Mouse (Mus musculus): ENCODE data around the gene Dlg2. TPM values are rescaled to one million over a fixed set of nuclear protein-coding genes. Genes with fewer than 3 reads are reported as not detected.
"Not testable (repeated sequence)": the region's sequence is repeated elsewhere in the genome, so short reads cannot be mapped to it uniquely, and the experiment has no call there.

Dlg2 gene
- polyA plus RNA-seq, 1 experiment from 2014 or later = 6.3 TPM

DNA sequence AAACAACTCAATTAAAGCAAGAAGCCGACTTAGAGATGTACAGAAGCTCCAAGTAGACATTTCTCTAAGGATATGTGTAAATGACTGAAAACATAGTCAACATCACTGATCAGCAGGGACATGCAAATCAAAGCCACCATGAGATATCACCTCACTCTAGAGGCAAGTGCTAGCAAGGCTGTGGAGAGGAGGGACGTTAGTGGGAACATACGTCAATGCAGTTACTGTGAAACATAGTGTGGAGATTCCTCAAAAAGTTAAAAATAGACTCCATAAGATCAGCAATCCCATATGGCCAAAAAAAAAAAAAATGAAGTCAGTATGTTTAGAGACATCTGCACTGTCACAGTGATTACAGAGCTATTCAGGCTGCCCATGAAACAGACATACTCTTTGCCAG lies 349.2 kb downstream of the Dlg2 start:
- H3K4me3 ChIP-seq (ENCODE audit: low read depth, low read length) = no peak overlapping the region
- H3K36me3 ChIP-seq (ENCODE audit: control insufficient read depth, insufficient read depth, low read length) = no peaks in the 10 kb centered on the region
- H3K4me2 ChIP-seq (ENCODE audit: low read length) = no peak overlapping the region
- H3K4me1 ChIP-seq (replicated peaks; ENCODE audit: control insufficient read depth, insufficient read depth, low read length) = no peaks in the 10 kb centered on the region
- H3K9ac ChIP-seq (ENCODE audit: low read length) = no peak overlapping the region
- no peaks in the 10 kb centered on the region for H3K27me3 ChIP-seq (replicated peaks; ENCODE audit: control insufficient read depth, insufficient read depth, low read length)
- H3K27ac ChIP-seq (ENCODE audit: low read depth) = no peak overlapping the region
- no peaks in the 10 kb centered on the region for H3K9me3 ChIP-seq (ENCODE audit: control insufficient read depth, low read length)
- DNase-seq (ENCODE audit: low spot score) = no peak
- no peak for ATAC-seq (replicated peaks; ENCODE audit: low FRiP score, low TSS enrichment, low read depth)
- WGBS = 88% methylated on average over 3 of the region's 3 CpGs

DNA sequence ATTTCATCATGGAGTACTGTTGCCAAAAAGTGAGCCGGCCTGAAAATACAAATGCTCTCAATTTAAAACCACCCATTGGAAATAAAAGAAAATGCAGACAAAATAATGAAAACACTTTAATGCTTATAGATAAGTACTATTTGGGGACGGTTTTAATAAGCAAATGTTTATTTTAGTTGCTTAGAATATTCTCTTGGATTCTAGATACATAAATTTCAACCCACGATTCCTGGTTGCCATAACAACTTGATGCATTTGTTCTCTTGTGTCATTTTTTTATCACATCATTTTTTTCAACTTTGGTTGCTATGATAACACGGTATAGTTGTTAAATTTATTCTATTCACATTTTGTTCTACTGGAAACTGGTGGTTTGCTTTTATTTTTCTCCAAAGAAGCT lies 364.8 kb downstream of the Dlg2 start:
- Histone ChIP-seq H3K36me3 (ENCODE audit: control insufficient read depth, insufficient read depth, low read length) (no peaks in the 10 kb centered on the region), H3K4me1 (replicated peaks; ENCODE audit: control insufficient read depth, insufficient read depth, low read length) (no peaks in the 10 kb centered on the region), H3K27me3 (replicated peaks; ENCODE audit: control insufficient read depth, insufficient read depth, low read length) (no peaks in the 10 kb centered on the region), H3K4me3 (ENCODE audit: low read depth, low read length) (no peak overlapping the region), H3K9ac (ENCODE audit: low read length) (no peak overlapping the region), H3K9me3 (ENCODE audit: control insufficient read depth, low read length) (no peaks in the 10 kb centered on the region), H3K4me2 (ENCODE audit: low read length) (no peak overlapping the region), H3K27ac (ENCODE audit: low read depth) (no peak overlapping the region)
- WGBS = 67% methylated on average over 4 of the region's 4 CpGs
- ATAC-seq (replicated peaks; ENCODE audit: low FRiP score, low TSS enrichment, low read depth) (no peak), DNase-seq (ENCODE audit: low spot score) (no peak)

DNA sequence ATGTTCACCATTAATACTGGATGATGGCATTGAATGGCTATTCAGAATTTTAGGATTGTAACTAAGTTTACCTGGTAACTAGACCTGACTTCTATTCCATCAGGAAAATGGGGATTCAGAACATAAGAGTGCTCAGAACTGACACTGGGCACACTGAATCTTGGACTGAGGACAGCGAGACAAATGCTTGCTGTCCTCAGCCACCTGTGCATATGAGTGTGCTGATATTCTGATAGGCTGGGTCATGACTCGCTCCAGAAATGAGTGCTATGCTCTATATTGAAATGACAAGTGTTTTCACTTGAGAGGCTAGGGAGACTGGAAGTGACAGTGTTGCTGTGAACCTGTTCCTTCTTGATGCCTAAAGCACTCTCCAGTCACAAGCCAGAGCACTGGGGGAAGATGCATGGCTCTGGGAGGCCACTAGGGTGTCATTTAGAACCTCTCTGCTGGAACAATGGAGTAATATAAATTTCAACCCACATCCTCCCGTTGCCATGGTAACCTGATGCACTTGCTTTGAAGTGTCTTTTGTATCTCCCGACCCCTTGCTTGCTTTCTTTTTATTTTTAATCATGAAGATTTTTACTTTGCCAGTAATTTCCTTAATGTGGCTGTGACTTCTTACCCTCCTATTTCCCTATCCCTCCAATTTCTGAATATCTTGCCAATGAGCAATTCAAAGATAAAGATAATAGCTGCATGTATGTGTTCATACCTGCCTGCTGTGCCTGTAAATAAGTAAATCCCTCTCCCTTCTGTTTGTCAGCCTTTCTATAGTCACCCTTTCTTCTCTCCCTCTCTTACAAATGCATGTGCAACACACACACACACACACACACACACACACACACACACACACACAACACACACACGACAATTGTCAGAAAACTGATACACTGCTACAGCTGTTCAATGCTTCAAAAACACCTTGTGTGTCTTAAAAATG lies 367.1 kb downstream of the Dlg2 start:
- no peak for DNase-seq (ENCODE audit: low spot score)
- H3K4me3 ChIP-seq (ENCODE audit: low read depth, low read length) = no peak overlapping the region
- no peak overlapping the region for H3K27ac ChIP-seq (ENCODE audit: low read depth)

DNA sequence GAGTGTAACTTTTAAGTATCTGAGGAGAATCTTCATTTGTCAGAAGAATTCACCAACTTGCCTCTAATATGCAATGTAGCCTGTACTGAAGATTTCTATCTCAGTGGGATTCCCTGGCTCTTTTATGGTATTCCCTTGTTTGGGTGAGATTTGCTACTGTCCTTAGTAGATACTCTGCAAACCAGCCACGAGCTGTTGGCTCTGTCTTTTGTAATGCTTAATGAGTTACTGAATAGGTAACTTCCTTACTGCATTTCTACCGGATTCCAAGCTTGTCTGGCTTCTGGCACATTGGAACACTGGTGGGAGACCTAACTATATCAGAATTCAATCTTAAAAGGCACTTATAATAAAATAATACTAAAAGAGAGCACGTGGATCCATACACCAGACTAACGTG lies 400.3 kb downstream of the Dlg2 start:
- not testable (repeated sequence) for ATAC-seq (replicated peaks; ENCODE audit: low FRiP score, low TSS enrichment, low read depth); H3K4me1 ChIP-seq (replicated peaks; ENCODE audit: control insufficient read depth, insufficient read depth, low read length); H3K27ac ChIP-seq (ENCODE audit: low read depth); DNase-seq (ENCODE audit: low spot score); H3K4me3 ChIP-seq (ENCODE audit: low read depth, low read length); H3K9me3 ChIP-seq (ENCODE audit: control insufficient read depth, low read length); H3K4me2 ChIP-seq (ENCODE audit: low read length); H3K27me3 ChIP-seq (replicated peaks; ENCODE audit: control insufficient read depth, insufficient read depth, low read length); H3K36me3 ChIP-seq (ENCODE audit: control insufficient read depth, insufficient read depth, low read length); H3K9ac ChIP-seq (ENCODE audit: low read length)
- WGBS = 58% methylated on average over 4 of the region's 4 CpGs

More for the DNA sequence above, 367.1 kb downstream of the Dlg2 start:
- Histone ChIP-seq H3K4me2 (ENCODE audit: low read length) (no peak overlapping the region), H3K9me3 (ENCODE audit: control insufficient read depth, low read length) (no peaks in the 10 kb centered on the region), H3K36me3 (ENCODE audit: control insufficient read depth, insufficient read depth, low read length) (no peaks in the 10 kb centered on the region), H3K4me1 (replicated peaks; ENCODE audit: control insufficient read depth, insufficient read depth, low read length) (no peaks in the 10 kb centered on the region), H3K9ac (ENCODE audit: low read length) (no peak overlapping the region), H3K27me3 (replicated peaks; ENCODE audit: control insufficient read depth, insufficient read depth, low read length) (no peaks in the 10 kb centered on the region)
- 69% methylated on average over 5 of the region's 5 CpGs for WGBS
- ATAC-seq (replicated peaks; ENCODE audit: low FRiP score, low TSS enrichment, low read depth) = no peak

DNA sequence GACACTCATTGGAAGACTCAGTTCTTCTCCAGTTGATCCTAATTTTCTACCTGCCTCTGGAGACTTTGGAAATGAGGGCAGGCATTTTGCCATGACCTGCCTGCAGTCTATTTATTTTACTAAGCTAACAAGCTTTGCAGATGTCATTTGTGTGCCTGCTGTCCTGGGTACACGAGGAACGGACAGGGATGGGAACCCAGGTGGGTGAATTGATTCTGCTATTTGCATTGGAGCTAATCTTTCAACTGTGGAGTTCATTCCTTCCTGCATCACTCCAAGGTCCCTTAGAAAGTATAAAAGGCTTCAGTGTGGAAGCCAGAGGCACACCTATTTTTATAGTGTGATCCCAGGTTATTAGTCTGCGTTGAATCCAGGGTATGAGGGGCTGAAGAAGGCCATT lies 406.3 kb downstream of the Dlg2 start:
- H3K27ac ChIP-seq (ENCODE audit: low read depth) = no peak overlapping the region
- DNase-seq (ENCODE audit: low spot score) = no peak
- no peaks in the 10 kb centered on the region for H3K27me3 ChIP-seq (replicated peaks; ENCODE audit: control insufficient read depth, insufficient read depth, low read length)
- no peak overlapping the region for H3K4me3 ChIP-seq (ENCODE audit: low read depth, low read length)
- WGBS = 47% methylated on average over 3 of the region's 3 CpGs
- H3K36me3 ChIP-seq (ENCODE audit: control insufficient read depth, insufficient read depth, low read length) = no peaks in the 10 kb centered on the region
- H3K4me2 ChIP-seq (ENCODE audit: low read length) = no peak overlapping the region
- H3K9ac ChIP-seq (ENCODE audit: low read length) = no peak overlapping the region
- no peaks in the 10 kb centered on the region for H3K9me3 ChIP-seq (ENCODE audit: control insufficient read depth, low read length)
- no peak for ATAC-seq (replicated peaks; ENCODE audit: low FRiP score, low TSS enrichment, low read depth)
- H3K4me1 ChIP-seq (replicated peaks; ENCODE audit: control insufficient read depth, insufficient read depth, low read length) = no peaks in the 10 kb centered on the region

DNA sequence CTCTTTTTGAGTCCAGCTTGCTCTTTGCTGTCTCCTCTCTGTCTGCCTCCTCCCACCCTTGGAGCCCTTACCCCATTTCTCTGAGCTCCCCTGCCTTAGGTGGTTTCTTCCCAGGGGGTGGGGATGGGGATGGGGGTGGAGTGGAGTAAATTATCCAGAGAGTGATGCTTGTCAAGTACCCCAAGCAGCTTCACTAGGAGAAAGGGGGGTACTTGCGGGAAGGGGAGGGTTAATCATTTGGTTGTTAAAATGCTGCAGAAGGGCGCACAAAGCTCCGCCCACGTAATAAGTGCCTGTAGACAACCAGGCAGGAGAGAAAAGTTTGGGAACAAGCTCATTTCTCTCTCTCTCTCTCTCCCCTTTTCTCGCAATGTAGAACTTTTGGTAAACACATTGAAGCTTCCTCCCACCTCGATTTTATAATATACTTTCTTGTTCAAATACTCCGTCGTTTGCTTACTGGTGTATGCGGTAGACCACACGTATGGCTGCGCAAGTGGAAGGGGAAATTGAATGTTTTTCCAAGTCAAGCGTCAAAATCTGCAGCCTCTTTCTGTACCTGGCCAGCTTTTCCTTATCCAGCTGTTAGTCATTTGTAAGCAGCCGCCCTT lies 410.0 kb downstream of the Dlg2 start:
- Histone ChIP-seq H3K4me3 (ENCODE audit: low read depth, low read length) (peak overlapping the region; percentile 31), H3K9ac (ENCODE audit: low read length) (no peak overlapping the region; the same call in 1 of the 2 replicates), H3K9me3 (ENCODE audit: control insufficient read depth, low read length) (no peaks in the 10 kb centered on the region), H3K27ac (ENCODE audit: low read depth) (no peak overlapping the region), H3K27me3 (replicated peaks; ENCODE audit: control insufficient read depth, insufficient read depth, low read length) (no peaks in the 10 kb centered on the region), H3K4me1 (replicated peaks; ENCODE audit: control insufficient read depth, insufficient read depth, low read length) (no peaks in the 10 kb centered on the region), H3K36me3 (ENCODE audit: control insufficient read depth, insufficient read depth, low read length) (no peaks in the 10 kb centered on the region), H3K4me2 (ENCODE audit: low read length) (peak overlapping the region; percentile 81)
- 2% methylated on average over 13 of the region's 13 CpGs for WGBS
- ATAC-seq (replicated peaks; ENCODE audit: low FRiP score, low TSS enrichment, low read depth) (peak; percentile 55; the same call in 1 of the 2 replicates), DNase-seq (ENCODE audit: low spot score) (no peak)

DNA sequence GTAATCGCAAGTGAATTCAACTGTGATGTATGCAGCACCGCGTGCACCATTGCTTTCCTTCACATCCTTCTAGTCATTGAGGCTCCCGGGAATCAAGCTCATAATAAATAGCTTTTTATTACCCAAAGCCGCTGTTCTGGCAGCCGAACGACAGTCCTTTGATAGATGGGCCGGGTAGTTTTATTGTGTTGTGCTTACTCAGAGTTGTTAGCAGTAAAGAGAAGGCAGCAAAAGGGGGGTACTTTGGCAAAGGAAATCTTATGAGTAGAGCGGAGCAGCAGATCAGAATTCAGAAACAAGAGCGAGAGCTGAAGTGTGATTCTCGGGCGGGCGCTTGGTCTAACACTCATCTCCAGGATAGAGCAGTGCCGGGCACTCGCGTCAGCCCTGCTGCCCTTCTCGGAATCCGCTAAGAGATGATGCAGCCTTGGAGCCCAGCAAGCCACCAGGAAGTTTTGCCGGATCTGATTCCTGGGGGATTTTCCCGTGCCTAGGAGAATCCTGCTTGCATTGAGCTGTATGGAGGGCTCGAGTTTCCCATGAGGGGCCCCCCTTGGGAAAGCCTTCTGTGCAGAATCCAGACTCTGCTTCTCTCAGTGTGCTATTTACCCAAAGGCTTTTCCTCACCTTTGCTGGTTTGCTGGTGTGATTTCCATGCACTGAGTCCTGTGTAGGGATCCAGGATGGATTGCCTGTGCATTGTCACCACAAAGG lies 410.7 kb downstream of the Dlg2 start:
- Histone ChIP-seq H3K9me3 (ENCODE audit: control insufficient read depth, low read length) (no peaks in the 10 kb centered on the region), H3K4me1 (replicated peaks; ENCODE audit: control insufficient read depth, insufficient read depth, low read length) (no peaks in the 10 kb centered on the region), H3K4me2 (ENCODE audit: low read length) (peak overlapping the region; percentile 81), H3K27ac (ENCODE audit: low read depth) (no peak overlapping the region), H3K4me3 (ENCODE audit: low read depth, low read length) (peak overlapping the region; percentile 31), H3K27me3 (replicated peaks; ENCODE audit: control insufficient read depth, insufficient read depth, low read length) (no peaks in the 10 kb centered on the region), H3K9ac (ENCODE audit: low read length) (peak overlapping the region; percentile 29), H3K36me3 (ENCODE audit: control insufficient read depth, insufficient read depth, low read length) (no peaks in the 10 kb centered on the region)
- ATAC-seq (replicated peaks; ENCODE audit: low FRiP score, low TSS enrichment, low read depth) = peak; percentile 43; the same call in 1 of the 2 replicates
- DNase-seq (ENCODE audit: low spot score) = peak; percentile 67
- under 1% methylated on average over 21 of the region's 21 CpGs for WGBS

DNA sequence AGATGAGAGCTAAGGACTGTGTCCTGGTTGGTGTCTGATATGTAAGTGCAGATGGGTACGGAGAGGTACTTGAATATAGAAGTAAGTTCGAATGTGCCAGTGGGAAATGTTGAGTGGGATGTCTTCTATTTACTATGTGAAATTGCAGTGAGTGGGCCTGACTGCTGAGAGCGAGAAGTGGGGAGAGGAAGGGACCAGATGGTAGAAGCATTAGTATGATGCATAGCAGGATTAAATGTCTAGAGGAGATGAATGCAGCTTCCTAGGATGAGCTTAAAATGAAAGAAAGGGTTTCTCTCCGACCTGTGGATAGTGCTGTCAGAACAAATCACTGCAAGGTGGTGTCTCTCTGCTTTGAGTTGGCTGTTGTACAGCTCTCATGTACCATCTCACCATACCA lies 451.0 kb downstream of the Dlg2 start:
- no peaks in the 10 kb centered on the region for H3K27me3 ChIP-seq (replicated peaks; ENCODE audit: control insufficient read depth, insufficient read depth, low read length)
- H3K4me2 ChIP-seq (ENCODE audit: low read length) = no peak overlapping the region
- ATAC-seq (replicated peaks; ENCODE audit: low FRiP score, low TSS enrichment, low read depth) = no peak
- no peaks in the 10 kb centered on the region for H3K4me1 ChIP-seq (replicated peaks; ENCODE audit: control insufficient read depth, insufficient read depth, low read length)
- no peaks in the 10 kb centered on the region for H3K36me3 ChIP-seq (ENCODE audit: control insufficient read depth, insufficient read depth, low read length)
- no peak overlapping the region for H3K27ac ChIP-seq (ENCODE audit: low read depth)
- H3K9me3 ChIP-seq (ENCODE audit: control insufficient read depth, low read length) = no peaks in the 10 kb centered on the region
- no peak overlapping the region for H3K4me3 ChIP-seq (ENCODE audit: low read depth, low read length)
- H3K9ac ChIP-seq (ENCODE audit: low read length) = no peak overlapping the region
- 75% methylated on average over 4 of the region's 4 CpGs for WGBS
- DNase-seq (ENCODE audit: low spot score) = no peak

All from intestine, embryonic 14.5 days (tissue).